Mouse (Mus musculus) lung, adult 2 months (tissue): ENCODE measurements around the gene C130079G13Rik.

ENCODE experiments used
- CTCF ChIP-seq: fragments of 200-500 bp; IDR thresholded peaks from 2 replicates; pipeline ENCODE4 v1.5.1; 2011; ENCODE audit warnings: mild to moderate bottlenecking, low read length, control low read depth; ENCODE audit not compliant: insufficient read depth
- POLR2A ChIP-seq: fragments of 200-500 bp; IDR thresholded peaks from 2 replicates; pipeline ENCODE4 v1.6.1; 2011; ENCODE audit warnings: low read depth, mild to moderate bottlenecking, control low read depth, low read length, borderline replicate concordance; ENCODE audit errors: extremely low read depth

GRCm38 (mm10) chr3:59974591-59974990 is 49.6 kb downstream of the C130079G13Rik start:
- TF ChIP-seq CTCF: no peak
- TF ChIP-seq POLR2A: no peak
